In the genomic region with DNA sequence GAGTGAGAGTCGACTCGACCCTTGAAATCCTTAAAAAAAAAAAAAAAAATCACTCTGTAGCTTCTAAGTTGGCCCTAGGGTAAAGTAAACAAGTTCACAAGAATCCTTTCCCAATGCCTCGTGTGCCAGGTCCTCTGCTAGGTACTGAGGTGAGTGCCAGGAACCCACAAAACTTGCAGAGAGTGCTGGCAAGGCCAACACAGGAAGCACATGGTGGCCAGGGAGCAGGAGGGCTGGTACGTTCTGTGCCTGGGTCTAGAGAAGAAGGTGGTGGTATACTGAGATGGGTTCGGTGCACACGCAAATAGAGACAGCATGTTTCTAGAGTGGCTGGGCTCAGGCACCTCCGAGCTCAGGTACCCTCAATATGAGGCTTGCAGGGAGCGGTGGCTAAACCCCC, we compare ENCODE assay signal across 10 mouse cellular contexts. TPM values are rescaled to one million over a fixed set of nuclear protein-coding genes. Genes with fewer than 3 reads are reported as not detected.
A peak's percentile ranks its signal among the peaks of the same experiment; 100 is the strongest.
DNase-seq lines count a peak whose midpoint lies in the region; ATAC-seq and TF ChIP-seq lines count a peak whose summit lies in the region.
"Had no signal": no experiment of that assay in that cellular context is flagged by ENCODE, and none has a peak within 500 bp of the region (broad histone marks: within the 10 kb centered on the region; RNA-seq: fewer than 3 reads in every experiment).

No protein-coding gene starts in this region.

- H3K9me3 ChIP-seq in intestine, embryonic 16.5 days (ENCODE audit: control insufficient read depth, low read length), result no peaks in the 10 kb centered on the region
- no peaks in the 10 kb centered on the region for H3K9me3 ChIP-seq in intestine, postnatal 0 days (ENCODE audit: control insufficient read depth)

- H3K4me1 ChIP-seq in intestine, embryonic 16.5 days (ENCODE audit: control insufficient read depth, insufficient read depth, low read length), result peaks cover 40% of the 10 kb centered on the region
- H3K4me1 ChIP-seq in intestine, postnatal 0 days (replicated peaks; ENCODE audit: control insufficient read depth, insufficient read depth, low read length), result peaks cover 23% of the 10 kb centered on the region

- peak; percentile 74 for DNase-seq in cerebellum, adult 9-10 months
- DNase-seq in thymus, postnatal 14 days, result peak; percentile 33
- DNase-seq in thymus, postnatal 25 days, result no peak
- peak; percentile 62 for DNase-seq in naive thymus-derived CD4-positive, alpha-beta T cell, adult 2 months (ENCODE audit: low read depth)
- no peak for DNase-seq in adipocyte (ENCODE audit: low spot score)
- DNase-seq: gastrocnemius, postnatal 14 days had no signal

- 75% methylated on average over 8 of the region's 8 CpGs for WGBS in intestine, embryonic 16.5 days
- WGBS in intestine, postnatal 0 days, result 79% methylated on average over 8 of the region's 8 CpGs

- no peak overlapping the region for H3K4me3 ChIP-seq in intestine, embryonic 16.5 days (ENCODE audit: low read length)
- no peak overlapping the region for H3K4me3 ChIP-seq in intestine, postnatal 0 days (ENCODE audit: low read depth, low read length)

- H3K4me2 ChIP-seq in intestine, embryonic 16.5 days (ENCODE audit: low read depth, low read length), result no peak overlapping the region
- no peak overlapping the region for H3K4me2 ChIP-seq in intestine, postnatal 0 days (replicated peaks; ENCODE audit: low read depth)

- H3K36me3 ChIP-seq in intestine, embryonic 16.5 days (ENCODE audit: control insufficient read depth, insufficient read depth, low read length), result no peaks in the 10 kb centered on the region
- peaks cover 11% of the 10 kb centered on the region; the same call in 1 of the 2 replicates for H3K36me3 ChIP-seq in intestine, postnatal 0 days (ENCODE audit: control insufficient read depth, insufficient read depth)

- TF ChIP-seq CTCF in intestine, postnatal 0 days (IDR thresholded peaks at IDR 0.05; ENCODE audit: low read depth), result no peak

- H3K27ac ChIP-seq in intestine, embryonic 16.5 days (ENCODE audit: low read length), result 0 out of 2 replicates have a peak overlapping the region, but pooled peaks have one; percentile 7
- no peak overlapping the region for H3K27ac ChIP-seq in intestine, postnatal 0 days (ENCODE audit: low read depth, low read length)
- H3K27ac ChIP-seq: macrophage had no signal

- H3K9ac ChIP-seq in intestine, embryonic 16.5 days (ENCODE audit: low read depth, low read length), result no peak overlapping the region
- no peak overlapping the region for H3K9ac ChIP-seq in intestine, postnatal 0 days (ENCODE audit: low read depth, low read length)

- ATAC-seq in cerebellum, adult (ENCODE audit: insufficient number of reproducible peaks, low FRiP score, low TSS enrichment), result no peak
- no peak for ATAC-seq in intestine, embryonic 16.5 days
- ATAC-seq in intestine, postnatal 0 days, result no peak

- no peaks in the 10 kb centered on the region for H3K27me3 ChIP-seq in intestine, embryonic 16.5 days (replicated peaks; ENCODE audit: control insufficient read depth, insufficient read depth, low read length)
- no peaks in the 10 kb centered on the region for H3K27me3 ChIP-seq in intestine, postnatal 0 days (replicated peaks; ENCODE audit: control insufficient read depth, insufficient read depth, low read length)

RNA-seq across cellular contexts. Expression of gene Itpk1, which starts 53.3 kb away (rescaled TPM):
- polyA plus RNA-seq in intestine, embryonic 16.5 days (2015; fragmentation: Nextera tagmentation; extraction: Ambion mirVana), result 51.4 and 57.1 TPM in 2 replicates
- polyA plus RNA-seq in intestine, postnatal 0 days (2015; fragmentation: Nextera tagmentation; extraction: Ambion mirVana), result 56.3 and 57.4 TPM in 2 replicates

Comparison
In these comparisons a context has a peak if more than half of its experiments do, and no peak if none do; other contexts are left out.
1. DNase-seq: peak in cerebellum, adult 9-10 months (single experiment), thymus, postnatal 14 days (single experiment) and naive thymus-derived CD4-positive, alpha-beta T cell, adult 2 months (single experiment); none in thymus, postnatal 25 days (single experiment) and adipocyte (single experiment).